Mouse (Mus musculus) spleen, adult 2 months (tissue): Measurements from ENCODE around the gene Gm44579.

Experiments
- CTCF ChIP-seq: fragments of 200-500 bp; IDR thresholded peaks from 2 replicates; pipeline ENCODE4 v1.5.1; 2011; ENCODE audit warnings: mild to moderate bottlenecking, inconsistent platforms; ENCODE audit not compliant: insufficient read depth, insufficient read length, insufficient replicate concordance; ENCODE audit errors: extremely low read depth
- POLR2A ChIP-seq: fragments of 200-500 bp; IDR thresholded peaks from 2 replicates; pipeline ENCODE4 v1.6.1; 2011; ENCODE audit warnings: low read depth, low read length, inconsistent platforms

DNA sequence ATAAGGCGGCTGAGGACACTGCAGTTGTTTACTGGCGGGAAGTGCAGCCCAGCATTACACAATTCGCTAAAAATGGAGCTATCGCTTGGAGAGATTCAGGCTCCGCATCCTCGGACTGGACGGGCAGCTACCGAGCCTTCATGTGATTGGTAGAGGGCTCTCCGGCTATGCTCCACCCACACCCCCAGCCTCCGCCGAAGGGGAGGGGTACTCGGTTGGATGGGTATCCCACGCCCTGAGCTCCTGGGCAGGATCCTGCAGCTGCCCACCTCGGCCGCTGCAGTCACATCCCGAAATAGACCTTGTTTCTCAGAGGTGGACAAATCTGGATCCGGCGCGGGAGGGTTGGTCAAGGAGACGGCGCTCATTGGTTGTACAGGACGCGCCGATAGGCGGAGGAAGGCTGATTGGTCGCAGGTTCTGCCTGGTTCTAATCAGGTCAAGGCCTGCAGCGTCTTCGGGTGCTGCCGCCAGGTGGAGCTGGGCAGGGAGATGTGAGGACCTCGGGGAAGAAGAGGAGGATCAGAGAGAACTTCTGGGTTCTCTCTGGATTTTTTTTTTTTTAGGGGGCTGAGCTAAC is 39.6 kb downstream of the Gm44579 start:
- TF ChIP-seq CTCF: peak; percentile 66
- TF ChIP-seq POLR2A: no peak
